Mouse (Mus musculus) G1E-ER4 (cell line): ENCODE results near the gene Tmem108. TPM values are rescaled to one million over a fixed set of nuclear protein-coding genes. Genes with fewer than 3 reads are reported as not detected.

Experiments used
- GATA1 ChIP-seq: IDR thresholded peaks from one replicate; pipeline ENCODE4 v1.8.0; 2012; ENCODE audit warnings: low read length, inconsistent platforms
- polyA plus RNA-seq: library from polyadenylated mRNA; stranded (reverse); fragments of >175 nt; gene quantifications from 2 replicates; pipeline ENCODE4 v1.2.3, GENCODE M21; 2012

Tmem108 gene
- polyA plus RNA-seq, 1 experiment: not detected

DNA sequence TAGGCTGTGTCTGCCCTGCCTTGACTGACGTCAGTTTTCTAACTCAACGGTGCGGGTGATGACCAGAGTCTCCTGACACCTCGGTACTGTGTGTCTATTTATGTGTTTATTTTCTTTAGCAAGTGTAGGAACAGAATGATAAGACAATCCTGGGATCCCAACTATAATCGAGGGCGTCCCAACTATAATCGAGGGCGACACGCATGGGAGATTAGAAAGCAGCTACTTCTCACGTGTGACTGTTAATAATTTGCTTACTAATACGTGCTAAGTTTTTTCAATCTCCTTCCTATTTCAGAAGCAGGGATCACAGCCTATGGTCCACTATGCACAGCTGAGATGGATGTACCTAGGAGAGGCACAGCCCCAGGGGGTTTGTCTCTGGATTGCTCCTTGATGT is 266.2 kb downstream of the Tmem108 start:
- no peak for TF ChIP-seq GATA1

DNA sequence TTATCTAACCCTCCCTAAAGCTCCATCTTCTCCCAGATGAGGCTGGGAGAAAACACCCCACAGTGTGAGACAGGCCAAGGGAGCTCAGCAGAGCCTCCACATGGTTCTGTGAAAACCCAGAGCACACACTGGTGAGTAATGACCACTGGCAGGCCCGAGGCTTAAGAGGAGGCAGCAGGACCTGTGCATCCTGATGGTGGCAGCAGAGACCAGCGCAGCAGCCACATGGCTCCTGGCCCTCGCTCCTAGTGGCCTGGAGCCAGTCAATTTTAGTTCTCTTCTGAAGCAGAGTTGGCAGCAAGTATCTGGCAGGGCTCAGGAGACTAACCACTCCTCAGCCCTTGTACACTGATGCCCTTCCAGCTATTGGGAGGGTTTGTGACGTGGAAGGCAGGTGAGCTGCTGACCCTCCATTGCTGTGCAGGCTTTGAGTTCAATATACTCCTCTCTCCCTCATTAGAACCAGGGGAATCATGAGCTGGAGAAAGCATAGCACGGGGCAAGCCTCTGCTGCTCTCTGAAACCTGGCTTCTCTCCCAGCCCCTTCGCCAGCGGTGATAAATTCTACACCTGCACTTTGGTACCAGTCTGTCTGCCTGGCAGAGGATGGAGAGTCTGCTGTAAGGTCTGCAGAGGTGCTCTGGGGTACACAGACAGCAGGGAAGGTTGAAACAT is 267.2 kb downstream of the Tmem108 start:
- TF ChIP-seq GATA1: no peak

GRCm38 (mm10) chr9:103491985-103492384 is 269.7 kb downstream of the Tmem108 start:
- TF ChIP-seq GATA1: no peak

- no peak for TF ChIP-seq GATA1
Measured at GRCm38 (mm10) chr9:103490439-103490838, 271.2 kb downstream of the Tmem108 start.

- TF ChIP-seq GATA1: no peak
Measured at GRCm38 (mm10) chr9:103489883-103490282, 271.8 kb downstream of the Tmem108 start.

- no peak for TF ChIP-seq GATA1
Measured at GRCm38 (mm10) chr9:103489096-103489495, 272.5 kb downstream of the Tmem108 start.

- no peak for TF ChIP-seq GATA1
Measured at GRCm38 (mm10) chr9:103486262-103486661, 275.4 kb downstream of the Tmem108 start.

GRCm38 (mm10) chr9:103485606-103486005 is 276.0 kb downstream of the Tmem108 start:
- TF ChIP-seq GATA1: no peak

DNA sequence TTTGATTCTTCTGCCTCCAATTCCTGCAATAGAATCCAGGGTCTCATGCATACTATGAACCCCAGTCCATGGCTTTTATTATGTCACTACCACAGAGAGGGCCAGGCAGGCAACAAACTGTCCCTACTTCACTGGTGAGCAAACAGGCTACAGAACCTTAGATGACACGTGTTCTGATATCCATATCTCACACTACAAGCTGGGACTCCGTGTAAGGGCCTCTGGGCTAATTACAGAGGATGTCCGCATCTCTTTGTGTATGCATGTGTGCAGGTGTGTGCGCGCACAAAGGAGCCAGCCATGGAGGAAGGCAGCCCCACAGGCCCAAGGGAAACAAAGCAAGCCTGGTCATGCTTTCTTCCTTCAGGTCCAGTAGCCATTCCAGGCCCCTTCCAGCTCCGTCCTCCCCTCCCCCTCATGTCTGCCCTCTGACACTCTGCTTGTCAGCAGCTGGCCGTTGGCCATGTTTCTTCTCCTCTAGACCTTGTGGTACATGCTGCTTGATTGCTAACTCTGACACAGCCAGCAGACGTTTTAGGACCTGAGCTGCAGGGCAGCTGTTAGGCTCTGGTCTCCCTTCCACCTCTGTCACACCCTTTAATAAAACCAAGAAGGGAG is 280.9 kb downstream of the Tmem108 start:
- TF ChIP-seq GATA1: no peak

DNA sequence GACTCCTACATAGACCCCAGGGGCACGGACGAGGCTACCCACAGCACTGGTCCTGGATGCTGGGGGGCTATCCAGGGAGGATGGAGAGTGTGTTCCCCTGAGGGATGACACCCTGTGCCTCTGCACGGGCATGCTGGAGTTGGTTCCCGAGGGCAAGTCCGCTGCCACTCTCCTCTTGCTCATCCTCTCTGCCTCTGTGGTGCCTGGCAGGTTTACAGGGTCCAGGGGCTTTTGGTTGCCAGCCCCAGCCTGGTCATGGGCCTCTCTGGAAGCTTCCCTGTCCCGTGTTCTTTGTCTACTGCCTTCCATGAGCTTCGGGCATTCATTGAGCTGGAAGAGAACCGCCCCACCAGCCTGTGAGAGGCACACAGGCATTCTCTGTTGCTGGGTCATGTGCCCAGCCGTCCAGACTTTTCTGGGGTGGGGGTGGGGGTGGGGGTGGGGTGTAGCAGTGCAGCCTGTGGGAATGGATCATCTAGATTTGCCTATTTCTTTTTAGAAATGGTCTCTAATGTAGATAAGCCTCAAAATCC is 281.5 kb downstream of the Tmem108 start, which contains the start of gene Bfsp2:
Gene Bfsp2, minus strand, starts transcription at position 377 of the 533 bp plus-strand sequence.
- TF ChIP-seq GATA1: no peak

- TF ChIP-seq GATA1: no peak
Measured at GRCm38 (mm10) chr9:103475414-103475813, 286.2 kb downstream of the Tmem108 start.

- TF ChIP-seq GATA1: no peak
Measured at GRCm38 (mm10) chr9:103473915-103474688, 287.5 kb downstream of the Tmem108 start.

DNA sequence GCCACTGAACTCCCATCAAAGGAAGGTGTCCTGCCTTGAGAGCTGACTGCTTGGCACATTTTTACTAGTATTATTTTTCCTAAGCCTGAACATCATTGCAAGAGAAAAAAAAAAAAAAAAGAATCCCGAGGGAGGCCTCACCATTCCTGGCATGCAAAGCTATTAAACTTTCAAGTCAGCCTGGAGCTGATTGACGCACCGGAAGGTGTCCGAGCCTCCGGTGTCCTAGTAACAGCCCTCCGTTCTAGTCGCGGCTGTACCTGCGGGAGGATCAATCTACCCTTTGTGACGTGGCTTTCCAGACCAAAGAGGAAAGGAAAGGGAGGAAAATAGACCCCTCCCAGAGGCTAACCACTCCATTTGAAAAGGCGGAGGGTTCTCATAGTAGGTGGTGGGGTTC is 289.9 kb downstream of the Tmem108 start:
- no peak for TF ChIP-seq GATA1

DNA sequence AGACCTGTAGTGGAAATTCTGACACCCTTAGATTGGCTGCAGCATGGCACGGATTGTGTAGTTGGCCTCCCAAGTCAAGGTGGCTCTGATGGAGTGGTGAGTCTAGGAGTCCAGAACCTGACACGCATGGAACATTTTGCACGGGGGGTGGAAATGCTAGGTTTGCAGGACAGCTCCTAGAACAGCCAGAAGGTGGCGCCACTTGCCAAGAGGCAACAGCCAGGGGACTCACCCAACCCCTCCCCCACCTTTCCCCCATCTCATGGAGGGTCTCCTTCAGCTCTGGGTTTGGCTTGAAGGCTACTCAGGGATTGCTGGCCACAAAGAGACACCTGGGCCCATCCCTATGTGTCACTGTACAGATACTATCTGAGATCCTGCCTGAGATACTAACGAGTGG is 292.1 kb downstream of the Tmem108 start:
- no peak for TF ChIP-seq GATA1

DNA sequence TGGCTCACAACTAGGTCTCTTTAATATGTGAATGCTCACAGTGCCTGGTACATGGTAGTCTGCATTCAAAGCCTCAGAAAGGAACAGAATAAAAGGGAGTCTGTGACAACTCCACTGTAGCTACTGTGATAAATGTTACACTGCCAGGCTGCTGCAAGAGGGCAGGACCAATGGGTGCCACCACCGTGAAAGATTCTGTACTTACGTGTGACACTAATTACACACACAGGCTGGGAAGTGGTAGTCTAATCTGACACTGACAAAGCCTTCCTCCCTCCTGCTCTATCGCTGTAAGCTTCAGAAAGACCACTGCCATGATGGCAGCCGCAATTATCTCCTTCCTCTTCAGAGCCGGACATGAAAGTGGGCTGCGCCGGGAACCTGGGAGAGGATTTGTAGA is 292.7 kb downstream of the Tmem108 start:
- TF ChIP-seq GATA1: no peak

DNA sequence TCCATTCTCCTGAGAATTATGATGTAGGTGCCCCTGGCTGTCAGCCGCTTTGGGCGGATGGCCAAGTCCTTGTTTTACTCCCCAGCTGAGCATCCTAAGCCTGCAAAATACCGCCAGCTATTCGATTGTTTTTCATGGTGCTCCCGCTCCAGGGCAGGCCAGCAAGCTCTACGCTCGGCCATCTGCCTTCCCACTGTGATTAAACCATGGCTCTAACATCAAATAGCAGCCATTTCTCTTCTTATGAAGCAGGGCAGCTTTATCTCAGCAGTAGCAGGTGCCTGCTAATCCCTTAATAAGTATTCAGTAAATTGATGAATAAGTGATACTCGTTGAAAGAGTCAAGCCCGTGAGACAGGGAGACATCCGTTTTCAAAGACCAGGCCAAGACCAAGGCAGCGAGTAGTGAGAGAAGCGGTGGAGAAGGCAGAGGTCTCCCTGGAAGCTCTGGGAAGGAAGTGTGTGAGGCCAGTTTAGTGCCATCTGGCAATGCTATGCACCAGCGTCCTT is 295.9 kb downstream of the Tmem108 start:
- TF ChIP-seq GATA1: no peak
